Mouse (Mus musculus) kidney, adult 2 months (tissue): ENCODE data around the gene Sufu. TPM values are rescaled to one million over a fixed set of nuclear protein-coding genes. Genes with fewer than 3 reads are reported as not detected.
A peak's percentile ranks its signal among the peaks of the same experiment; 100 is the strongest.

ENCODE experiments used
- DNase-seq: peaks from one replicate; pipeline ENCODE4 v3.0.0; 2021
- H3K27ac ChIP-seq: fragments of 200-500 bp; 2 replicates; pipeline ENCODE4 v1.5.1; 2012; ENCODE audit warnings: low read depth, low read length, control low read depth, inconsistent platforms; ENCODE audit not compliant: insufficient read depth
- H3K27me3 ChIP-seq: fragments of 200-500 bp; replicated peaks from 2 replicates; pipeline ENCODE4 v1.6.1; 2012; ENCODE audit warnings: mild to moderate bottlenecking, moderate library complexity, low read length, inconsistent platforms; ENCODE audit not compliant: control insufficient read depth, insufficient read depth
- H3K36me3 ChIP-seq: fragments of 200-500 bp; 2 replicates; pipeline ENCODE4 v1.6.1; 2012; ENCODE audit warnings: mild to moderate bottlenecking, moderate library complexity, low read length, inconsistent platforms; ENCODE audit not compliant: control insufficient read depth, insufficient read depth
- H3K4me1 ChIP-seq: fragments of 200-500 bp; 2 replicates; pipeline ENCODE4 v1.6.1; 2011; ENCODE audit warnings: low read length; ENCODE audit not compliant: control insufficient read depth, insufficient read depth
- H3K4me3 ChIP-seq: fragments of 200-500 bp; 2 replicates; pipeline ENCODE4 v1.5.1; 2011; ENCODE audit warnings: mild to moderate bottlenecking, low read depth, low read length, control low read depth; ENCODE audit not compliant: insufficient read depth
- CTCF ChIP-seq: fragments of 200-500 bp; conservative IDR thresholded peaks from 2 replicates; pipeline ENCODE4 v1.5.1; 2011; ENCODE audit warnings: low read depth, mild to moderate bottlenecking, control low read depth, low read length, moderate library complexity, mixed read lengths; ENCODE audit not compliant: insufficient read depth, insufficient read length
- POLR2A ChIP-seq: fragments of 200-500 bp; IDR thresholded peaks from one replicate; pipeline ENCODE4 v1.6.1; 2011; ENCODE audit warnings: low read depth, low read length, control low read depth
- WGBS: fragments of 180-500 bp; shearing (Covaris S2); methylation state at CpG from one replicate; pipeline ENCODE4 v1.1.7; 2018; 5-methylcytosine and 5-hydroxymethylcytosine counted together
- polyA plus RNA-seq: library from polyadenylated mRNA; depleted of rRNA; stranded (reverse); fragments of >200 nt; gene quantifications from 2 replicates; pipeline ENCODE4 v1.2.3, GENCODE M21; 2012

The Sufu gene
- polyA plus RNA-seq, 1 experiment = 38.2 TPM

DNA sequence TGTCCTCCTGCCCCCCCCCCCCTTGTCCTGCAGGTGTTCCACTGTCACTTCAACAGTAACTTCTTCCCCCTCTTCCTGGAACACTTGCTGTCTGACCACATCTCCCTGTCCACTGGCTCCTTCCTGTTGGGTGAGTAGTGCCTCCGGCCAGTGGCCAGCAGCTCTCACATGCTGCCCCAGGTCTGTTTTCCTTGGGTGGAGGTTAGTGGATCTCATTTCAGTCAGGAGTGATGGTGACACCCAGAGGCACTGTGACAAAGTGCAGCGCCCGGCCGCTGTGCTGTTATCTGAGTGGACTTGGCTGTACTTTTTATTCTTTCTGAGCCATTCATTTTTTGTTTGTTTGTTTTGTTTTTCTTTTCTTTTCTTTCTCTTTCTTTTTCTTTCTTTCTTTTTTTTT is 27.5 kb upstream of the Sufu start:
- Histone ChIP-seq H3K27me3 (no peaks in the 10 kb centered on the region), H3K36me3 (no peaks in the 10 kb centered on the region), H3K4me1 (no peaks in the 10 kb centered on the region), H3K4me3 (no peak overlapping the region), H3K27ac (no peak overlapping the region)
- peak; percentile 80 for DNase-seq
- TF ChIP-seq CTCF (peak; percentile 80), POLR2A (no peak)
- WGBS = 14% methylated on average over 4 of the region's 4 CpGs

DNA sequence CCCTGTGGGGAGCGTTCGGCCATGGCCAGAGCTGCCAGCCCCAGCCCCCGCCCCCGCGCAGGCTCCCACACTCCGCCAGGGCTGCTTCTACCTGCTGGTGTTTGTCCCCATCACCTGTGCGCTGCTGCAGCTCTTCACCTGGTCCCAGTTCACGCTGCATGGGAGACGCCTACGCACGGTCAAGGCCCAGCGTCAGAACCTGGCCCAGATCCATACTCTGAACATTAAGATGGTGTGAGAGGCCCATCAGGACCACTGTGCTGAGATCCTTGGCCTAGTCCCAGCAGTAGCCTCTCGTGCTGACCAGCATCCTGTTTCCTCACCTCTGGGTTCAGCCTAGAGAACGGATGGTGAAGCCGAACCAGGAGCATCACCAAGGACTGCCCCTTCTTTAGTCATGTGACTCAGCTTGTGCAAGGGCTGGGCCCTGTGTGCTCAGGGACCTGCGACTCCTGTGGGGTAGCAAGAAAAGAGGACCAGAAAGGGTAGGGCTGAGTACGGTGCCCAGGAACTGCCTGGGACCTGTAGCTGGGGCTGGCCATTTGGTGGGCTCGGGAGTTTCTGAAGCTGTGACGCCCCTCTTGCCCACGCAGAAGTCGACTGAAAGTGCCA is 22.1 kb upstream of the Sufu start:
- TF ChIP-seq CTCF (no peak), POLR2A (no peak)
- DNase-seq = no peak
- 63% methylated on average over 21 of the region's 21 CpGs for WGBS

DNA sequence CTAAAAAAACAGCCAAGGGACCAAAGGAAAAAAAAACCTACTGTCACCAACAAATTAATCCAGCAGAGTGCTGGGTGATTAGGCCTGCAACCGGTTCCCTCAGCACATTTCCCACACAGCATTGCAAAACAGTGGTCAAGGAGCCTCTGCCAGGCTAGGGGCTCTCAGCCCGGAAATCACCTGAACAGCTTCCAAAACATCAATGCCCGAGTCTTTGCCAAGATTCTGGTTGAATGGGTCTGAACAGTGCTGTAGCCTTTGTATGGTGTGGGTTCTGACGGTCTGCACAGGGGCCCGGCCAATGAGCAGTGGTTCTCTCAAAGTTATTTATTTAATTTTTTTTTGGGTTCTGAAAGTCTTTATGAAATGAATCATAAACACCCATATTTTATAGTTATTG is 21.2 kb upstream of the Sufu start:
- no peak overlapping the region for H3K27ac ChIP-seq
- peak; percentile 25 for DNase-seq
- H3K27me3 ChIP-seq = no peaks in the 10 kb centered on the region
- no peak for TF ChIP-seq CTCF
- no peak for TF ChIP-seq POLR2A
- no peaks in the 10 kb centered on the region for H3K4me1 ChIP-seq
- peaks cover 4% of the 10 kb centered on the region; the same call in 1 of the 2 replicates for H3K36me3 ChIP-seq
- no peak overlapping the region for H3K4me3 ChIP-seq
- WGBS = 36% methylated on average over 5 of the region's 5 CpGs

More for the DNA sequence above, 22.1 kb upstream of the Sufu start:
- no peak overlapping the region for H3K4me3 ChIP-seq
- H3K27me3 ChIP-seq = no peaks in the 10 kb centered on the region
- H3K36me3 ChIP-seq = peaks cover 4% of the 10 kb centered on the region; the same call in 1 of the 2 replicates
- no peaks in the 10 kb centered on the region for H3K4me1 ChIP-seq
- H3K27ac ChIP-seq = no peak overlapping the region

DNA sequence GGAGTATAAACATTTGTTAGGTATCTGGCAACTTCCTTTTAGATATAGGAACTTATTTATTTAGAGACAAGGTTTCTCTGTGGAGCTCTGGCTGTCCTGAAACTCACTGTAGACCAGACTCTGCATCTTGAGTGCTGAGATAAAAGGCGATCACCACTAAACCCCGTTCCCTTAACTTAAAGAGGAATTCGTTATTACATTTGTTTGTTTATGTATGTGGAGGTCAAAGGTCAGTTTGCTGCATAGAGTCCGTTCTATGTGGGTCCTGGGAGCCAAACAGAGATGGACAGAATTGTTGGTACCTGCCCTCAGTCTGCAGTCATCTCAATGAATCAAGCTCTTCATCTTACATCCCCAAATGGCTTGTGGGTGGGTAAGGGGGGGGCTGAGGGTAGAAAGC is 20.8 kb upstream of the Sufu start:
- TF ChIP-seq POLR2A = no peak
- TF ChIP-seq CTCF = no peak
- Histone ChIP-seq H3K36me3 (peaks cover 4% of the 10 kb centered on the region; the same call in 1 of the 2 replicates), H3K4me3 (no peak overlapping the region), H3K27me3 (no peaks in the 10 kb centered on the region), H3K27ac (no peak overlapping the region), H3K4me1 (no peaks in the 10 kb centered on the region)
- WGBS = 48% methylated on average over 4 of the region's 4 CpGs
- DNase-seq = no peak

DNA sequence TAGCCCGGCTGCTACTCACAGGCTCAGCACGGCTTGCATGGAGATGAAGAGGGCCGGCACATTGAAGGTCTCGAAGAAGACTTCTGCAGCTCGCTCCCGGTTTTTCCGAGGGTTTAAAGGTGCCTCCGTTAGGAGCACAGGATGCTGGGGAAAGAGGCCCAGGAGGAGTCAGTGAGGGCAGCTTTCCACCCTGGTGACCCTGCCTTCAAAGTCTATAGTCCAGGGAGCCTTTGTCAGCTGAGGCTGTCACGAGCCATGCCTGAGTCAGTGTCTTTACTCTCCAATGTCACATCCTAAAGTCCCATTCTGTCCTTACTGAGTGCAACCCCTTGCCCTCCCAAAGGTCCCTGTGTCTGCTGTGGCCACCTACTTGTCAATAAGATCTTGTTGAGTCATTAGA is 14.4 kb upstream of the Sufu start:
- Histone ChIP-seq H3K4me3 (no peak overlapping the region), H3K4me1 (no peaks in the 10 kb centered on the region), H3K36me3 (peaks cover 15% of the 10 kb centered on the region; the same call in 1 of the 2 replicates), H3K27me3 (no peaks in the 10 kb centered on the region), H3K27ac (no peak overlapping the region; the same call in 1 of the 2 replicates)
- DNase-seq = peak; percentile 59
- 61% methylated on average over 9 of the region's 9 CpGs for WGBS
- TF ChIP-seq CTCF = no peak
- no peak for TF ChIP-seq POLR2A

DNA sequence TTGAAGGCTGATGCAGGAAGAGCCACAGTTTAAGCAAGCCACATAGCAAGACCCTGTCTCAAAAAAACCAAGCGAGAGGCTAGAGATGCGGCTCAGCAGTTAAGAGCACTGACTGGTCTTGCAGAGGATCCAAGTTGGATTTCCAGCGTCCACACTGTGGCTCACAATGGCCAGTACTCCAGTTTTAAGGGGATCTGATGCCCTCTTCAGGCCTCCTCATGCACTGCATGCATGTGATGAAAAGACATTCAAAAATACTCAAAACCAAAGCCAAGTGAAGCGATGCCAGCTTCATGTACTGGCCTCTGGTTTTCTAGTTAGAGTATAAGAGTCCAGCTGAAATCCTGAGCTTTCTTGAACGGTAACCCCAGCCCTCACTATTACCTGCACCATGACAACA is 6.8 kb upstream of the Sufu start:
- no peak for DNase-seq
- H3K4me3 ChIP-seq = no peak overlapping the region
- TF ChIP-seq CTCF (peak; percentile 46), POLR2A (no peak)
- H3K27ac ChIP-seq = no peak overlapping the region
- H3K36me3 ChIP-seq = no peaks in the 10 kb centered on the region; the same call in 1 of the 2 replicates
- peaks cover 9% of the 10 kb centered on the region; the same call in 1 of the 2 replicates for H3K4me1 ChIP-seq
- 80% methylated on average over 5 of the region's 5 CpGs for WGBS
- H3K27me3 ChIP-seq = no peaks in the 10 kb centered on the region

DNA sequence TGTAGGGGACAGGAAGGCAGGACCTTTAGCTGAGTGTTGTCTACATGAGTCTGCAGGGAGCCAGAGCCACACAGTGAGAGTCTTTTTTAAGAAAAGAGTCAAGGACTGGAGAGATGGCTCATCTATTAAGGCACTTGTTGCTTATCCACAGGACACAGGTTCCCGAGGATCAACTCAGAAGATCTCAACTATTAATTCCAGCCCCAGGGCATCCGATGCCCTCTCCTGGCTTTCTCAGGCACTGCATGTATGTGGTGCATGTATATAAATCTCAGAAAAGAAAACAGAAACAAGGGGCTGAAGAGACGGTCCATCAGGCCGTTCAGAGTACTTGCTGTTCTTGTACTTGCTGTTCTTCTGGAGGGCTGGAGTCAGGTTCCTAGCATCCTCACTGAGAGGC is 4.7 kb upstream of the Sufu start:
- no peaks in the 10 kb centered on the region for H3K27me3 ChIP-seq
- TF ChIP-seq POLR2A (no peak), CTCF (peak; percentile 61)
- no peak overlapping the region for H3K4me3 ChIP-seq
- peak; percentile 52 for DNase-seq
- H3K36me3 ChIP-seq = no peaks in the 10 kb centered on the region; the same call in 1 of the 2 replicates
- no peak overlapping the region for H3K27ac ChIP-seq
- H3K4me1 ChIP-seq = peaks cover 9% of the 10 kb centered on the region; the same call in 1 of the 2 replicates
- 15% methylated on average over 4 of the region's 4 CpGs for WGBS
